Mouse (Mus musculus): ENCODE measurements around the gene Col11a2.

DNA sequence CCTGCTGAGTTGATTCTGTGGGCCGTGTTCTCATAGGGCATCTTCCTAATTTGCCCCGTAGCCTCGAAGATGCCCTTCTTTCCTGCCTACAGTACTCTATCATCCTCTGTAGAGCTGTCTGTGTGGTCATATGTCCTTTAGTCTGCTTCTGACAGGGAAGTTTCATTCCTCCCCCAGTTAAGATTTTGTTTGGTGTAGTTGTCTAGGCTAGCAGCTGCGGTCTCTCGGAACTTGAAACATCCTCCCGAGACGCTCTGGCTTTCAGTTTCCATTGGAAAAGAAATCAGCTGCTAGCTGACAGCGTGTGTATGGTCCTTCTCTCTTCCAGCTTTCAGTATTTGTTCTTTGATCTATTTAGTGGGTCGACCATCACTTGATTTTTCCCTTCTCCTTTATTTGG, 65.6 kb downstream of the Col11a2 start:
- no peak for TF ChIP-seq RCOR1 (conservative IDR thresholded peaks at IDR 0.05; ENCODE audit: low read depth, low read length)
- no peak for TF ChIP-seq SMC3 (IDR thresholded peaks at IDR 0.05; ENCODE audit: low read depth, low read length)
- TF ChIP-seq GABPA (IDR thresholded peaks at IDR 0.05; ENCODE audit: insufficient replicate concordance, low read depth, low read length), result no peak
- TF ChIP-seq ZC3H11A (IDR thresholded peaks at IDR 0.05; ENCODE audit: low read depth, low read length), result no peak
- no peak for TF ChIP-seq CTCF (conservative IDR thresholded peaks at IDR 0.05 in 1 of 2, IDR thresholded peaks at IDR 0.05 in 1 of 2; ENCODE audit: low read depth in 2 of 2, low read length in 2 of 2)
